Mouse (Mus musculus) layer of hippocampus, postnatal 36 days (tissue): ENCODE data around the gene Tbc1d2. TPM values are rescaled to one million over a fixed set of nuclear protein-coding genes. Genes with fewer than 3 reads are reported as not detected.
A peak's percentile ranks its signal among the peaks of the same experiment; 100 is the strongest.
"Not testable (repeated sequence)": the region's sequence is repeated elsewhere in the genome, so short reads cannot be mapped to it uniquely, and the experiment has no call there.

Source experiments
- DNase-seq, 2 experiments: peaks; one replicate each; pipeline ENCODE4 v3.0.0; 2022
- total RNA-seq, 2 experiments: library from RNA; stranded (reverse); gene quantifications; 2 replicates each; pipeline ENCODE4 v1.2.3; 2021

Gene Tbc1d2
- total RNA-seq, 2 experiments from 2014 or later: 2.4 to 3.1 TPM

DNA sequence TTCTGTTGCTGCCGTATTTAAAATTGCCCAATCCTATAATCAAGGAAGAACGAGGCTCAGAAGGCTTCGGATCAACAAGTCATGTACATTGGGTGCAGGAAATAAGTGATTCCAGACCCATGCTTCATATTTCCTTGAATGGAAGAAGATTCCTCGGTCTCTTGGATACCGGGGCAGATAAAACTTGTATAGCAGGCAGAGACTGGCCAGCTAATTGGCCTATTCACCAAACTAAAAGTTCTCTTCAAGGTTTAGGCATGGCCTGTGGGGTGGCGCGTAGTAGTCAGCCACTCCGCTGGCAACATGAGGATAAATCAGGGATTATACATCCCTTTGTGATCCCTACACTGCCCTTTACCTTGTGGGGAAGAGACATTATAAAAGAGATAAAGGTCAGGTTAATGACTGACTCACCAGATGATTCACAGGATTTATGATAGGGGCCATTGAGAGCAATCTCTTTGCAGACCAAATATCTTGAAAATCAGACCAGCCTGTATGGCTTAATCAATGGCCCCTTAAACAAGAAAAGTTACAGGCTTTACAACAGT, 71.1 kb downstream of the Tbc1d2 start:
- DNase-seq: not testable (repeated sequence)

DNA sequence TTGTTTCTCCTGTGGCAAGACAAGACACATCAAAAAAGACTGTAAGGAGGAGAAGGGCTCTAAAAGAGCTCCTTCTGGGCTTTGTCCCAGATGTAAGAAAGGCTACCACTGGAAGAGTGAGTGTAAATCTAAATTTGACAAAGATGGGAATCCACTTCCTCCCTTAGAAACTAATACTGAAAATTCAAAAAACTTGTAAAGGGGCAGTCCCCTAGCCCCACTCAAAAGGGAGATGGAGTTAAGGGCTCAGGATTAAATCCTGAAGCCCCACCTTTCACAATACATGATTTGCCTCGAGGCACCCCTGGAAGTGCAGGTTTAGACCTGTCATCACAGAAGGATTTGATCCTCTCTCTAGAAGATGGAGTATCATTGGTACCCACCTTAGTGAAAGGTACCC, 71.8 kb downstream of the Tbc1d2 start:
- no peak for DNase-seq

DNA sequence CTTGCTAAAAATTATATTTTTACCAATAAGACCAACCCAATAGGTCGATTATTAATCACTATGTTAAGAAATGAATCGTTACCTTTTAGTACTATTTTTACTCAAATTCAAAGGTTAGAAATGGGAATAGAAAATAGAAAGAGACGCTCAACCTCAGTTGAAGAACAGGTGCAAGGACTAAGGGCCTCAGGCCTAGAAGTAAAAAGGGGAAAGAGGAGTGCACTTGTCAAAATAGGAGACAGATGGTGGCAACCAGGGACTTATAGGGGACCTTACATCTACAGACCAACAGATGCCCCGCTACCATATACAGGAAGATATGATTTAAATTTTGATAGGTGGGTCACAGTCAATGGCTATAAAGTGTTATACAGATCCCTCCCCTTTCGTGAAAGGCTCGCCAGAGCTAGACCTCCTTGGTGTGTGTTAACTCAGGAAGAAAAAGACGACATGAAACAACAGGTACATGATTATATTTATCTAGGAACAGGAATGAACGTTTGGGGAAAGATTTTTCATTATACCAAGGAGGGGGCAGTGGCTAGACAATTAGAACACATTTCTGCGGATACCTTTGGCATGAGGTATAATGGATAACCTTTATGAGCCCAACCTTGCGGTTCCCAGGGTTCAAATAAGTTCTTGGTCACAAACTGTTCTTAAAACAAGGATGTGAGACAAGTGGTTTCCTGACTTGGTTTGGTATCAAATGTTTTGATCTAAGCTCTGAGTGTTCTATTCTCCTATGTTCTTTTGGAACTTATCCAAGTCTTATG, 74.3 kb downstream of the Tbc1d2 start:
- not testable (repeated sequence) for DNase-seq

DNA sequence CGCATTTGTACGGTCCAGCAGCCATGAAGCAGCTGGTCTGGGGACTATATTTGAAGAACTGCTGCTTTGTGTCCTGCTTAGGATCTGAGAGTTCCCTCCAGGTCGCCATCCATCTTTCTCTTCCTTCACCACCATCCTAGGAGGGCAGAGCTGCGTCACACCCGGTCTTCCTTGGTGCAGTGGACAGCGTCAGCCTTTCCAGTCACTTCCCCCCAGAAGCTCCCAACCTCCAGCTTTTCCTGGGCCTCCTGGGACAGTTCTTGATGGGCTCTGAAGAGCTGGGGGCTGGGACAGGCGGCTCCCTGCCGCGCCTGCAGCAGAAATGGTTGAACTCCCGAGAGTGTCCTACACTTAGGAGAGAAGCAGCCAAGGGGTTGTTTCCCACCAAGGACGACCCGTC, 75.2 kb downstream of the Tbc1d2 start:
- no peak for DNase-seq

DNA sequence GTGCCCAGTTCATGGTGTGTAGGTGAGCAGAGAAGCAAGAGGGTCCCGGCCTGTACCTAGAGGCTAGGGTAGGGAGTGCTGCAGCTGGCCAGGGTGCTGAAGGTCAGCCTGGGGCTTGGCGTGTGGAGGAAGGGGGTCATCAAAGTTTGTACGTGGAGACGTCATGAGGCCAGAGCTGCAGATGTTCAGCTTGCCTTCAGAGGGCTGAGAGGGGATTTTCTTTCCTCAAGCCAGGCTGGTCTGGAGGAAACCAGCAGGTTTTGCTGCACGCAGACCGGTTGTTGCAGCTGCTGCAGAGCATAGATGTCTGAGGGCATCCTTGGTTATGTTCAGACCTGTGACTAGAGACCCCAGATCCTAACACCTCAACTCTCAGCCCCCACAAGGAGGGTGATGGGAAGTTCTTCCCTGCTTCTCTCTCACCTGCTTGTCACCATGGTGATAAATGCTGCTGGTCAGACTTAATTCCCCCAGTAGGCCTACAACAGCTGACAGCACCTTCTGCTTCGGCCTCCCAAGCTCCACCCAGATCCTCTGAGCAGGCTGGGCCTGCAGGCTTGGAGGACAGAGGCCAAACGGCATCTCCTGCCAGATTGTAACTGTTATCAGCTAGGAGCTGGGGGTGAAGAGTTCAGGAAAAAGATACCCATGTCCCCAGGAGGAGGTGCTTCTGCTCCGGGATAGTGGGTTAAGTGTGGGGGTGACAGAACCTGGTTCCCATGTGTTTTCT, 75.8 kb downstream of the Tbc1d2 start:
- DNase-seq: no peak

DNA sequence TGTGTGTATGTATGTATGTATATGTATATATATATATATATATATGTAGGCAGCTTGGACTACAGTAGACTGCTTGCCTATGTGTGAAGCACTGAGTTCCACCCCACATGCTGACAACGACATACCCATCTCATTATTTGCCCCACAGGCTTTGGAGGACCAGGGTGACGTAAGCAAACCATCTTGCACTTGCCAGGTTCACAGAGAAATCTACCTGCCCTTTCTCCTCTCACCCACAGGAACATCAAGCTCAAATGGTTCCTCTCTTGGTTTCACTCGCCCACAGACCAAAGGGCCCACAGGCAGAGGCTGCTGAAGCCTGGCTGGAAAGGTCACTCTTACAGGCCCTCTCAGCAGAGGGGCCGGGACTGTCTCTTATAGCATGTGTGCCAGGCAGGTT, 77.4 kb downstream of the Tbc1d2 start:
- no peak for DNase-seq

DNA sequence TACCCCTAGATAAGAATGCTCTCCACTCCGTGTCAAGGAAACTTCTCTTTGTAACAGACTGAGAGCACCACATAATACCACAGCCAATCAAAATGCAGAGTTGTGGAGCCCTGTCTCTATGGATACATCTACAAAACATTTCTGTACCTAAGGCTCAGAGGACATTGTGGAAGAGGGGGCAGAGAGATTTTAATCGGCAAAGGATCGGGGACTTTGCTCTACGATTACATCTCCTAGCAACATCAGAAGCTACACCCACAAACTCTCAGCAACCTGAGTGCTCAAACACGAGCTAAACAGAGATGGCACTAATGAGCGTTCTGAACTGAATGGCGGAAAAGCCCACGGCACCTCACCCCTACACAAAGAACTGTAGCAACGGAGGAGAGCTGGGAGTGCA, 78.3 kb downstream of the Tbc1d2 start:
- no peak for DNase-seq

DNA sequence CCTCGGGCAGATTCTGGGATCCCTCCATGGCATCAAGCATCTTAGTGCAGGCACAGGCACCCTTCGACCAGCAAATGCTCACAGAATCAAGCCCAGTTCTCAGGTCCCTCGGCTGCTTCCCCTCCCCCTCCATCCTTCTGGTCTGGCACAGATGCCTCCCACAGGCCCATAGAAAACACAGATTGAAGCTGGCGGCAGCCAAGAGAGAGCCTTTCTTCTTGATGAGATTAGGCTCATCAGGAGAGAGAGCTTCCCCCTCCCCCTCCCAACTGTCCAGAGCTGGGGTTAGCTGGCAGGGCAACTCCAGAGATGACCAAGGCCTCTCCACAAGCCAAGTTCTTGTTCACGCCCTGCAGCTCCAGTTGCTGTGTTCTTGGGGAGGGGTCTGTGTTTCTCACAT, 80.3 kb downstream of the Tbc1d2 start:
- DNase-seq: peak; percentile 49 to 57

DNA sequence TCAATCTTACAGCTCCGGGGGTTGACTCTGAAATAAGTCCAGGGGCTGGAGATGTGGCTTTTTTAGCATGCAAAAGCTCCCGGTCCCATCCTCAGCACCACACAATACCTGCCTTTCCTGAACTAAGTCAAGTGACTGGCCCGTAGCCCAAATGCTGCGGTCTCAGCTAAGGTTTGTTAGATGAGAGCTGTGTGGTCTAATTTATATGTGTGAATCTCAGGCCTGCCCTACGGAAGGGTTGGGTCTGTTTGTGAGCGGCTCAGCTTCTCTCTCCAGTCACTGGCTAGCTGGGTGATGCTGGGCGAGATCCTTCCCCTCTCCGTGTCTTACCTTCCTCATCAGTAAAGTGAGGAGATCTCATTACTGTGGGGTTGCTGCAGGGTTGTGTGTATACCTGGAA, 81.8 kb downstream of the Tbc1d2 start:
- DNase-seq: no peak

DNA sequence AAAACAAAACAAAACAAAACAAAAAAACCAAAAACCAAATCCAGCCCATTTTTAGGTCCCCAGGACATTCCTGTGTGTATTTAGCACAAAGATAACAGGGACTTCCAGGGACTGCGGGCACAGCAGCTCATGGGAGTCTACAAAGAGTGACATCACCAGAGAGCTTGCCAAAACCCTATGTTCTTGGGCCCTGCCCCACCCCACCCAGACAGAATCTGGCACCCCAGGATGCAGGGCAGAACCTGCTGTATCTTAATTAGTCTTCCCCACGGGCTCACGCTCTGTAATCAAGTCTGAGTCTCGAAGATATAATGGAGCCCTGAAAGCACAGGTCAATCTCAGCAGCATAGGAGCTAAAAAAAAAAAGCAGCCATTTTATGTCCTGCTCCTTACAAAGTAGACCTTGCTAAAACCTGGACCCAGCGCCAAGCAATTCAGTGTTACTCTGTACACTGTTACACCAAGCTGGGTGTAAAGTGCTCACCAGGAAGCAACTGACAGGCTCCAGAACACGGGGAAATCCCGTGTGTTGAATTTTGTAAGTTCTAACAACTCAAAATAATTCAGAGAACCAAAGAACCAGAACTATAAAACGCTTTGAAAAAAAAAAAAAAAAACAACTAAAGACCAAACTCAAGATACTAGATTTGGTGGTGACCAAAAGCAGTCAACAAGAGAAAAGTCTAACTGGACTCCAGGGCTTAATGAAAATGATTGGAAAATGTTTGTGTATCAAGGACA, 82.9 kb downstream of the Tbc1d2 start:
- DNase-seq: no peak

DNA sequence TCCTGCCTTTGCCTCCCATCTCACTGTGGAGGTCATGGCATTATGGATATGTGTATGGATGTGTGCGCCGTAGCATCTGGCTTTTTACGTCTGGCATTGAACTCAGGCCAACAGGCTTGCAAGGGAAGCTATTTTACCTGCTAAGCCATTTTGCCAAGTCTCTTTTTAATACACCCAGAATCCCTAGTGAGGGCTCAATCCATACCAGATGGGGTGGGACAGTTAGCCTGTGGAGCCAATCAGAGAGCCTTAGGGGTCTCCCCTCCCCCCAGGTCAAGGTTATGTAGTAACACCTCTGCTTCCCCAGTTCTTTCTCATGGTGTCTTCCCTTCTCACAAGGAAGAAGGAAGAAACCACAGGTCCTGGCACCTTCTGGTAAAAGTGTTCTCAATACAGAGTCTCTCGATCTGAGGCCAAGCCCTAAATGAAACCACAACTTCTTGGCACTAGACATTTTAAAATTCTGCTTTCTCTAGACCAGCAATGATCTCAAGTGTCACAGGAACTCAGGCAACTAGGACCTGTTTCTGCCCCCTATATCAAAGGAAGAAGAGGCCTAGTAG, 84.5 kb downstream of the Tbc1d2 start:
- DNase-seq: no peak

DNA sequence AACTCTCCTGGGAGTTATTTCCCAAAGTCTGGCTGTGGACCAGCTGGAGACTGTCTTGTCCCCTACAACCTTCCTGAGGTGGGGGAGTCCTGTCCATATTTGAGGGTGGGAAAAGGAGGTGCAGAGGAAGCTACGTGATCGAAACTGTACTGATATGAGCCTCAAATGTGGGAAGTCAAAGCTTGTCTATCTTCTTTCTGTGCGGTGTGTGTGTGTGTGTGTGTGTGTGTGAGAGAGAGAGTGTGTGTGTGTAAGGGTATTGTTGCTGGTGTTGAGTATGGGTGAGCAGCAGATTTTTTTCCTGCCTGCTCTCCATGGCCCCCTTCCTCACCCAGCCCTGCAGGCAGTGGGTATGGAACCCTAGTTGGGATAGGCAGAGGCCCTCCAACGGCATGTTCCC, 85.8 kb downstream of the Tbc1d2 start:
- DNase-seq: no peak

DNA sequence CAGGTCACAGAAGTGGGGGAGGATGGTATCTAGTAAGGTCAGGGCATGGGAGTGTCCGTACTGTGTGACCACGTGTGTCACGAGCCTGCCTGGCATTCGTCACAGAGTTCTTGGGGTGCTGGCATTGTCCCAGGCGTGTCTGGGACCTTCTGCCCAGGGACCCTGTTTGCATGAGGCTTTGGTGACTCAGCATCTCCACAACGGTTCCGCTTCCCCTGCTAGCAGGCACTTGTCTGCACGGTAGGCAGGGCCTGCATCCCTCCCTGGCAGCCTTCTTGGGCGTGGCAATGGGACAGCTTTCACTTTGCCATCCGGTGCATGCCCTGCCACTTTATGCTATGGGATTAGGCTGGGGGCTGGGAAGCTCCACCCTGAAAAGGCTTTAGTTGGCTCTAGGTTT, 86.2 kb downstream of the Tbc1d2 start:
- DNase-seq: no peak

DNA sequence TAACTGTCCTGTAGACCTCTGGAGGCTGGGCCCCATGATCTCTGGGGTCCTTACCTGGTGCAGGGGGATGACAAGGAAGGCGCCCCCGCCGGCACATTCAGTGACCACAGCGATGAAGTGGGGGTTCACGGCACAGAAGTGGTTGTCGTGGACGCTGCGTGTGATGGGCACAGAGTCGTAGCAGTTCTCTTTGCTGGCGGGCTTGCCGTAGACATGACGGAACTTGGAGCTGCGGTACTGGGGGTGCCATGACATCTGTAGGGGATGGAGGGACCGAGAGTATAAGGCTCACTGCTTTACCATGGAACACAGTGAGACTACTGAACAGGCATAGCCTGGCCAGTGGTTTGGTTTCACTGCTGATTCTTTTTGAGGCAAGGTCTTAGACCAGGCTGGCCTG, 87.2 kb downstream of the Tbc1d2 start:
- no peak for DNase-seq

DNA sequence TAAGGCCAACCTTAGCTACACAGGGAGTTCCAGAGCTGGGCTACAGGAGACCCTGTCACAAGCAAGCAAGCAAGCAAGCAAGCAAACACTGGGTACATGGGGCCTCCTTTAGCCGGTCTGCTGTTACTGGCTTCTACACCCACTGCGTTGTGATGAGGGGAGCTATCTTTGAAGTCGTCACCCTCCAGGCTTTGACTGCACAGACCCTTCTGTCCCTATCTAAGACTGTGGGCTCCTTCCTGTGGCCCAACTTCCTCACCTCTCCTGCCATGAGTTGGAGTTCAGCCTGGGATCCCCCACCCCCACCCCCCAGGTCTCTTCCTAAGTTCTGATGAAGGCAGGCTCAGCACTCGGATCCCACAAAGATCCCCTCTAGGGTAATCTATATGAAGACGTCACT, 88.0 kb downstream of the Tbc1d2 start:
- no peak for DNase-seq

DNA sequence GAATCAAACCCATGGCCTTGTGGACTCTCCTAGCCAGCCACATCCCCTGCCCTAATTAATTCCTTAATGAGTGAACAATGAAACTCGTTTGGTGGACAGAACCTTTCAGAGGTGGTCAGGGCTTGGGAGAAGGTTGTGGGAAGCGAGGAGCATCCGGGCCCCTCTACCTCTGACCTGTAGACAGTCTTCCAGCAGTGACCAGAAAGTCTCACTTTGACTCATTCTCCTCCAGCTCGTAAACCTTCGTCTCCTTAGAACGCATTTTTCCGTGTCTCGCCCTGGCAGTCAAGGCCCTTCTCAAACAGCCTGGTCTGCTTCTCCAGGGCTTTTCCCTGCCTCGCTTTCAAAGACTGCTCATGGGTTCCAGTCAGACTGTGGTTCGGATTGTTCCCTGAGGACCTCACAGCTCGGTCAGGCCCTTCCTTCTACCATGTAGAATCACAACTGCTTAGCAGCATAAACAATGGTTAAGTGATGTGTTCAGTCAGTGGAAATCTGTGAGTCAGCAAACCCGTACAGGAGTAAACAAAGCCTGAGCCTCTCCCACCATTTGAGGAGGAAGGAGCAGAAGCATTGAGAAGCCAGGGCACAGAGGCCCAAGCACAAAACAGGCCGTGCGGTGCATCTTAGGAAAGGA, 89.8 kb downstream of the Tbc1d2 start:
- DNase-seq: no peak

DNA sequence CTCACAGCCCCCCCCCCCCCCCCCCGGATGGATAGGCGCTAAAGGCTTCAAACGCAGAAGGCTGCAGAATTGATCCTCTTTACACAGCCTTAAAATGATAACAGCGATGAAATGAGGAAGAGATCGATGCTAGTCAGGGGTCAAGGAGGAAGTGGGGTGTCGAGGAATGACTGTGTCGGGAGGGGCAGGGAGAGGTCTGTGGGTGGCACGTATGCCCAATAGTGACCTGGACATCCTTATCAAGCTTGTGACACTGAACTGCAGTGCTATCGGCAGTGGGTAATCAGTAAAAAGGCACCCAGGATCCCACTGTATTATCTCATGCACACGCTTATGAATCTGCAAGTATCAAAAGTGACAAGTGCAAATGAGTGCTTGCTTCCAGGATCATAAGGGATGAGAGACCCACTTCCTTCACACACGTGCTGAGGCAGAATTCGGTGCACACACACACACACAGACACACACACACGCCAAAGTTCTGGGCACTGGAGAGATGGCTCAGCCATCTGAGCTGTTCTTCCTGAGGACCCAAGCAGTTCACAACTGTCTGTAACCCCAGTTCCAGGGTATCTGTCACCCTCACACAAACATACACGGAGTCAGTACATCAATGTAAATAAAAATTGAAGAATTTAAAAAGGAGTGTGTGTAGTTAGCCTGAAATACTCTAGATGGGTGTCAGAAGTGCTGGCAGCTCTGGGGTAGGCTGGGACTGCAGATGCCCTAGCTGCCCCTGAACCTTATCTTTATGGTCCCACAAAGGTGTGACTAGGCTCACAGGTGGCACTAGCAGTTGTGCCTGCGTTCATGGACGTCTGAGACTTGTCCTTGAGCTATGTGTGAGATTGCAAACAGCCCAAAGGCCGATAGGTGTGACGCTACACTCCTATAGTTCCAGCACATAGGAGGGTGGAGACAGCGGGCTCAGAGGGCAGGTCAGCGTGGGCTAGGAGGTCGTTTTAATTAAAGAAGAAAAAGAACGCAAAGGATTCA, 91.0 kb downstream of the Tbc1d2 start:
- DNase-seq: no peak

DNA sequence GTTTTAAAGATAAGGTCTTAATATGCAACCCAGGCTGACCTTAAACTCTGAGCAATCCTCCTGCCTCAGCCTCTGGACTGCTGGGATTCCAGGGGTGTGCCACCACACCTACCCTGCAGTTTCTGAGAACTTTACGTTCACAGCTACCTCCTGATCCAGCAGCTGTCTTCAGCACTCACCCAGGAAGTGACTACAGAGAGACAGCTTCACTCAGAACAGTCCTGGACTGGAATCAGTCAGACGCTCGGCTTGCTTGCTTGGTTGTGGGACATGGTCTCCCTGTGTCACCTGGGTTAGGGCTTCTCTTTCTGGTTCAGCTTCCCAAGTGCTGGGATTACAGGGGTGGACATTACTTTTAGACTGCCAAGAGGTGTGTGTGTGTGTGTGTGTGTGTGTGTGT, 93.1 kb downstream of the Tbc1d2 start:
- no peak for DNase-seq

DNA sequence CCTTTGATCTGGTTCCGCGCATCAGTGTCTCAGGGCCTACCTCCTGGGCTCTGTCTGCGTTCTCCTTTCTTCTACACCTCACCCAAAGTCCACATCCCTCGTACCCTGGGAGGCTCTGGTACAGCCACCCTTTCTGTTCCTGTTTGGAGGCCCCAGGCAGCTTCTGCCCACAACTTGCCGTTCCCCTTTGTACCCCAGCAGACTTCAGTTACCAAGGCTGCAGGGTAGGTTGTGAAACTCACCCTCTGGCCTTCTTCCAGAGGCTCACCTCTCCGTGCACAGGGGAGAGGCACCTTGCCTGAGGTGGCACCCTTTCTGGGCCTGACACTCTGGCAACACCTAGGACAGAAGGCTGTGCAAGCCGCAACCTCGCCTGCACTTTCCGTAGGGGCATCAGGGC, 94.2 kb downstream of the Tbc1d2 start:
- no peak for DNase-seq
